Mouse (Mus musculus): ENCODE measurements around the gene Olfr1008. TPM values are rescaled to one million over a fixed set of nuclear protein-coding genes. Genes with fewer than 3 reads are reported as not detected.
"Not testable (repeated sequence)": the region's sequence is repeated elsewhere in the genome, so short reads cannot be mapped to it uniquely, and the experiment has no call there.

Olfr1008 gene
- not detected in 2 replicates for polyA plus RNA-seq (2015; fragmentation: Nextera tagmentation; extraction: Ambion mirVana)

- H3K36me3 ChIP-seq (ENCODE audit: control insufficient read depth, insufficient read depth, low read length) = no peaks in the 10 kb centered on the region
- no peaks in the 10 kb centered on the region for H3K4me1 ChIP-seq (replicated peaks; ENCODE audit: control insufficient read depth, insufficient read depth)
- DNase-seq (ENCODE audit: low spot score) = no peak
- TF ChIP-seq EP300 (optimal IDR thresholded peaks at IDR 0.05) (no peak), CTCF (IDR thresholded peaks at IDR 0.05; ENCODE audit: low read depth) (no peak)
- H3K4me2 ChIP-seq (replicated peaks; ENCODE audit: low read depth) = no peak within 1 kb of the TSS
- no peaks in the 10 kb centered on the region for H3K9me3 ChIP-seq (ENCODE audit: control insufficient read depth, low read length)
- no peak for ATAC-seq (ENCODE audit: low FRiP score, low TSS enrichment)
- no peak within 1 kb of the TSS for H3K4me3 ChIP-seq (ENCODE audit: low read depth, low read length)
- no peaks in the 10 kb centered on the region for H3K27me3 ChIP-seq (ENCODE audit: control insufficient read depth, insufficient read depth, low read length)
- H3K27ac ChIP-seq (replicated peaks) = no peak within 1 kb of the TSS
- no peak within 1 kb of the TSS for H3K9ac ChIP-seq (ENCODE audit: low read length)
These were observed at the start of gene Olfr1008 for GRCm38 (mm10) chr2:85689131-85689530. TSS of gene Olfr1008 (plus strand) at chr2:85689431.

GRCm38 (mm10) chr2:85650604-85651003, 38.6 kb upstream of the Olfr1008 start, which contains the start of gene Olfr1002:
TSS of gene Olfr1002 (minus strand) at chr2:85650704.
- no peak for DNase-seq (ENCODE audit: low spot score)
- Histone ChIP-seq H3K4me3 (ENCODE audit: low read depth, low read length) (no peak within 1 kb of the TSS), H3K27ac (replicated peaks) (no peak within 1 kb of the TSS), H3K9me3 (ENCODE audit: control insufficient read depth, low read length) (no peaks in the 10 kb centered on the region), H3K36me3 (ENCODE audit: control insufficient read depth, insufficient read depth, low read length) (no peaks in the 10 kb centered on the region), H3K9ac (ENCODE audit: low read length) (no peak within 1 kb of the TSS), H3K27me3 (ENCODE audit: control insufficient read depth, insufficient read depth, low read length) (no peaks in the 10 kb centered on the region), H3K4me1 (replicated peaks; ENCODE audit: control insufficient read depth, insufficient read depth) (no peaks in the 10 kb centered on the region), H3K4me2 (replicated peaks; ENCODE audit: low read depth) (no peak within 1 kb of the TSS)
- ATAC-seq (ENCODE audit: low FRiP score, low TSS enrichment) = no peak
- WGBS = 89% methylated on average over 1 of the region's 1 CpGs
- TF ChIP-seq EP300 (optimal IDR thresholded peaks at IDR 0.05) (no peak), CTCF (IDR thresholded peaks at IDR 0.05; ENCODE audit: low read depth) (no peak)

- not testable (repeated sequence) for DNase-seq (ENCODE audit: low spot score); H3K9ac ChIP-seq (ENCODE audit: low read length); H3K4me2 ChIP-seq (replicated peaks; ENCODE audit: low read depth); H3K4me3 ChIP-seq (ENCODE audit: low read depth, low read length); H3K4me1 ChIP-seq (replicated peaks; ENCODE audit: control insufficient read depth, insufficient read depth); H3K36me3 ChIP-seq (ENCODE audit: control insufficient read depth, insufficient read depth, low read length); ATAC-seq (ENCODE audit: low FRiP score, low TSS enrichment); H3K9me3 ChIP-seq (ENCODE audit: control insufficient read depth, low read length); H3K27ac ChIP-seq (replicated peaks); H3K27me3 ChIP-seq (ENCODE audit: control insufficient read depth, insufficient read depth, low read length)
These were observed 24.9 kb upstream of the Olfr1008 start, which contains the start of gene Olfr154 for GRCm38 (mm10) chr2:85664355-85664754. TSS of gene Olfr154 (minus strand) at chr2:85664455.

- H3K4me2 ChIP-seq (replicated peaks; ENCODE audit: low read depth) = no peak within 1 kb of the TSS
These were observed 10.6 kb upstream of the Olfr1008 start, which contains the start of gene Olfr1006 for GRCm38 (mm10) chr2:85678667-85679066. TSS of gene Olfr1006 (minus strand) at chr2:85678767.

DNA sequence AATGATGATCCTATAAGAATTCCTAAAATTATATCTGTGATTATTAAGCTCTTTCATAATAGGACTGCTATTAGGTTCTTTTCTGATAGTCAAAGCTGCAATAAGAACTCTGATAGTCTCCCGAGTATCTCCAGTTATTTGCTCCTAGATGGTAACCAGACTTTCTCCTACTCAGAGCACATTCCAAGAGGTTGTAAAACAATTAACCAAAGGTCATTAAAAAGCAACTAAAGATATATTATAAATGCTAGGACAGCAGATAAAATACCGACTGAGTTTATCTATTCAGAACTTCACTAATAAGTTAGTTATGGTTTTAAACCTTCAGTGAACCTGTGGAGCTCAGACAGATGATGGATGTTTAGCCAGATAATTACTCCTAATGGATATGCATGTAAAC, 21.4 kb downstream of the Olfr1008 start:
- H3K4me3 ChIP-seq (ENCODE audit: low read depth, low read length); H3K36me3 ChIP-seq (ENCODE audit: control insufficient read depth, insufficient read depth, low read length); H3K9me3 ChIP-seq (ENCODE audit: control insufficient read depth, low read length); DNase-seq (ENCODE audit: low spot score); H3K27me3 ChIP-seq (ENCODE audit: control insufficient read depth, insufficient read depth, low read length); ATAC-seq (ENCODE audit: low FRiP score, low TSS enrichment); H3K4me2 ChIP-seq (replicated peaks; ENCODE audit: low read depth); H3K27ac ChIP-seq (replicated peaks); H3K4me1 ChIP-seq (replicated peaks; ENCODE audit: control insufficient read depth, insufficient read depth); H3K9ac ChIP-seq (ENCODE audit: low read length): not testable (repeated sequence)
- 37% methylated on average over 2 of the region's 2 CpGs for WGBS

More at GRCm38 (mm10) chr2:85678667-85679066, 10.6 kb upstream of the Olfr1008 start, which contains the start of gene Olfr1006:
- Histone ChIP-seq H3K4me1 (replicated peaks; ENCODE audit: control insufficient read depth, insufficient read depth) (no peaks in the 10 kb centered on the region), H3K27me3 (ENCODE audit: control insufficient read depth, insufficient read depth, low read length) (no peaks in the 10 kb centered on the region), H3K36me3 (ENCODE audit: control insufficient read depth, insufficient read depth, low read length) (no peaks in the 10 kb centered on the region), H3K4me3 (ENCODE audit: low read depth, low read length) (no peak within 1 kb of the TSS), H3K27ac (replicated peaks) (no peak within 1 kb of the TSS), H3K9me3 (ENCODE audit: control insufficient read depth, low read length) (no peaks in the 10 kb centered on the region), H3K9ac (ENCODE audit: low read length) (no peak within 1 kb of the TSS)
- no peak for DNase-seq (ENCODE audit: low spot score)
- ATAC-seq (ENCODE audit: low FRiP score, low TSS enrichment) = no peak
- TF ChIP-seq CTCF (IDR thresholded peaks at IDR 0.05; ENCODE audit: low read depth) = no peak
- no peak for TF ChIP-seq EP300 (optimal IDR thresholded peaks at IDR 0.05)

- TF ChIP-seq EP300 (optimal IDR thresholded peaks at IDR 0.05) (no peak), CTCF (IDR thresholded peaks at IDR 0.05; ENCODE audit: low read depth) (no peak)
- DNase-seq (ENCODE audit: low spot score) (no peak), ATAC-seq (ENCODE audit: low FRiP score, low TSS enrichment) (no peak)
- Histone ChIP-seq H3K27ac (replicated peaks) (no peak overlapping the region), H3K4me1 (replicated peaks; ENCODE audit: control insufficient read depth, insufficient read depth) (no peaks in the 10 kb centered on the region), H3K4me2 (replicated peaks; ENCODE audit: low read depth) (no peak overlapping the region), H3K9me3 (ENCODE audit: control insufficient read depth, low read length) (no peaks in the 10 kb centered on the region), H3K4me3 (ENCODE audit: low read depth, low read length) (no peak overlapping the region), H3K9ac (ENCODE audit: low read length) (no peak overlapping the region), H3K27me3 (ENCODE audit: control insufficient read depth, insufficient read depth, low read length) (no peaks in the 10 kb centered on the region), H3K36me3 (ENCODE audit: control insufficient read depth, insufficient read depth, low read length) (no peaks in the 10 kb centered on the region)
- 24% methylated on average over 1 of the region's 1 CpGs for WGBS
These were observed 21.9 kb downstream of the Olfr1008 start for GRCm38 (mm10) chr2:85711159-85711558.

All from stomach, postnatal 0 days (tissue).